Mouse (Mus musculus): Measurements from ENCODE around the gene Cep85l. TPM values are rescaled to one million over a fixed set of nuclear protein-coding genes. Genes with fewer than 3 reads are reported as not detected.

Gene Cep85l
- polyA plus RNA-seq, 1 experiment, result 0.43 TPM

GRCm38 (mm10) chr10:53412165-53412564 lies 32.4 kb upstream of the Cep85l start:
- Histone ChIP-seq H3K36me3 (ENCODE audit: control insufficient read depth, insufficient read depth, low read length) (no peaks in the 10 kb centered on the region), H3K4me3 (ENCODE audit: low read depth, low read length) (no peak overlapping the region), H3K27me3 (ENCODE audit: control insufficient read depth, insufficient read depth, low read length) (no peaks in the 10 kb centered on the region), H3K27ac (ENCODE audit: insufficient read depth, low read depth, low read length) (no peak overlapping the region), H3K4me1 (ENCODE audit: control insufficient read depth, insufficient read depth, insufficient read length, low read length) (no peaks in the 10 kb centered on the region)
- TF ChIP-seq CTCF (IDR thresholded peaks at IDR 0.05; ENCODE audit: extremely low read depth, insufficient read length, insufficient replicate concordance, low read depth, low read length) (no peak), POLR2A (IDR thresholded peaks at IDR 0.05; ENCODE audit: low read depth, low read length) (no peak)
- WGBS, result 65% methylated on average over 2 of the region's 2 CpGs

GRCm38 (mm10) chr10:53410831-53411230 lies 31.1 kb upstream of the Cep85l start:
- H3K36me3 ChIP-seq (ENCODE audit: control insufficient read depth, insufficient read depth, low read length), result no peaks in the 10 kb centered on the region
- H3K27ac ChIP-seq (ENCODE audit: insufficient read depth, low read depth, low read length), result no peak overlapping the region
- no peaks in the 10 kb centered on the region for H3K27me3 ChIP-seq (ENCODE audit: control insufficient read depth, insufficient read depth, low read length)
- TF ChIP-seq CTCF (IDR thresholded peaks at IDR 0.05; ENCODE audit: extremely low read depth, insufficient read length, insufficient replicate concordance, low read depth, low read length) (no peak), POLR2A (IDR thresholded peaks at IDR 0.05; ENCODE audit: low read depth, low read length) (no peak)
- H3K4me1 ChIP-seq (ENCODE audit: control insufficient read depth, insufficient read depth, insufficient read length, low read length), result no peaks in the 10 kb centered on the region
- WGBS, result 65% methylated on average over 2 of the region's 2 CpGs
- H3K4me3 ChIP-seq (ENCODE audit: low read depth, low read length), result no peak overlapping the region

- H3K4me3 ChIP-seq (ENCODE audit: low read depth, low read length), result no peak overlapping the region
- TF ChIP-seq POLR2A (IDR thresholded peaks at IDR 0.05; ENCODE audit: low read depth, low read length) (no peak), CTCF (IDR thresholded peaks at IDR 0.05; ENCODE audit: extremely low read depth, insufficient read length, insufficient replicate concordance, low read depth, low read length) (no peak)
These were observed 27.7 kb upstream of the Cep85l start for GRCm38 (mm10) chr10:53407422-53407821.

GRCm38 (mm10) chr10:53406845-53407244 lies 27.1 kb upstream of the Cep85l start:
- H3K27ac ChIP-seq (ENCODE audit: insufficient read depth, low read depth, low read length), result no peak overlapping the region
- H3K36me3 ChIP-seq (ENCODE audit: control insufficient read depth, insufficient read depth, low read length), result no peaks in the 10 kb centered on the region
- WGBS, result 75% methylated on average over 2 of the region's 2 CpGs
- H3K4me3 ChIP-seq (ENCODE audit: low read depth, low read length), result no peak overlapping the region
- no peaks in the 10 kb centered on the region for H3K27me3 ChIP-seq (ENCODE audit: control insufficient read depth, insufficient read depth, low read length)
- no peaks in the 10 kb centered on the region for H3K4me1 ChIP-seq (ENCODE audit: control insufficient read depth, insufficient read depth, insufficient read length, low read length)
- TF ChIP-seq CTCF (IDR thresholded peaks at IDR 0.05; ENCODE audit: extremely low read depth, insufficient read length, insufficient replicate concordance, low read depth, low read length), result no peak
- TF ChIP-seq POLR2A (IDR thresholded peaks at IDR 0.05; ENCODE audit: low read depth, low read length), result no peak

More at GRCm38 (mm10) chr10:53407422-53407821, 27.7 kb upstream of the Cep85l start:
- Histone ChIP-seq H3K4me1 (ENCODE audit: control insufficient read depth, insufficient read depth, insufficient read length, low read length) (no peaks in the 10 kb centered on the region), H3K36me3 (ENCODE audit: control insufficient read depth, insufficient read depth, low read length) (no peaks in the 10 kb centered on the region), H3K27me3 (ENCODE audit: control insufficient read depth, insufficient read depth, low read length) (no peaks in the 10 kb centered on the region), H3K27ac (ENCODE audit: insufficient read depth, low read depth, low read length) (no peak overlapping the region)
- WGBS, result 87% methylated on average over 4 of the region's 4 CpGs

GRCm38 (mm10) chr10:53402293-53402692 lies 22.5 kb upstream of the Cep85l start:
- Histone ChIP-seq H3K27ac (ENCODE audit: insufficient read depth, low read depth, low read length) (no peak overlapping the region), H3K4me1 (ENCODE audit: control insufficient read depth, insufficient read depth, insufficient read length, low read length) (no peaks in the 10 kb centered on the region), H3K27me3 (ENCODE audit: control insufficient read depth, insufficient read depth, low read length) (no peaks in the 10 kb centered on the region), H3K4me3 (ENCODE audit: low read depth, low read length) (no peak overlapping the region), H3K36me3 (ENCODE audit: control insufficient read depth, insufficient read depth, low read length) (no peaks in the 10 kb centered on the region)
- TF ChIP-seq CTCF (IDR thresholded peaks at IDR 0.05; ENCODE audit: extremely low read depth, insufficient read length, insufficient replicate concordance, low read depth, low read length), result no peak
- TF ChIP-seq POLR2A (IDR thresholded peaks at IDR 0.05; ENCODE audit: low read depth, low read length), result no peak

- no peak for TF ChIP-seq CTCF (IDR thresholded peaks at IDR 0.05; ENCODE audit: extremely low read depth, insufficient read length, insufficient replicate concordance, low read depth, low read length)
- TF ChIP-seq POLR2A (IDR thresholded peaks at IDR 0.05; ENCODE audit: low read depth, low read length), result no peak
- Histone ChIP-seq H3K27me3 (ENCODE audit: control insufficient read depth, insufficient read depth, low read length) (no peaks in the 10 kb centered on the region), H3K4me3 (ENCODE audit: low read depth, low read length) (no peak overlapping the region), H3K36me3 (ENCODE audit: control insufficient read depth, insufficient read depth, low read length) (no peaks in the 10 kb centered on the region), H3K27ac (ENCODE audit: insufficient read depth, low read depth, low read length) (no peak overlapping the region), H3K4me1 (ENCODE audit: control insufficient read depth, insufficient read depth, insufficient read length, low read length) (no peaks in the 10 kb centered on the region)
- 57% methylated on average over 3 of the region's 3 CpGs for WGBS
These were observed 19.3 kb upstream of the Cep85l start for GRCm38 (mm10) chr10:53399053-53399452.

- H3K27ac ChIP-seq (ENCODE audit: insufficient read depth, low read depth, low read length), result no peak overlapping the region; the same call in 1 of the 2 replicates
- 13% methylated on average over 9 of the region's 9 CpGs for WGBS
These were observed 18.8 kb upstream of the Cep85l start for GRCm38 (mm10) chr10:53398540-53398902.

More at GRCm38 (mm10) chr10:53398540-53398902, 18.8 kb upstream of the Cep85l start:
- H3K36me3 ChIP-seq (ENCODE audit: control insufficient read depth, insufficient read depth, low read length), result no peaks in the 10 kb centered on the region
- no peaks in the 10 kb centered on the region for H3K27me3 ChIP-seq (ENCODE audit: control insufficient read depth, insufficient read depth, low read length)
- H3K4me3 ChIP-seq (ENCODE audit: low read depth, low read length), result peak overlapping the region; percentile 38
- TF ChIP-seq POLR2A (IDR thresholded peaks at IDR 0.05; ENCODE audit: low read depth, low read length) (no peak), CTCF (IDR thresholded peaks at IDR 0.05; ENCODE audit: extremely low read depth, insufficient read length, insufficient replicate concordance, low read depth, low read length) (no peak)
- H3K4me1 ChIP-seq (ENCODE audit: control insufficient read depth, insufficient read depth, insufficient read length, low read length), result no peaks in the 10 kb centered on the region
